Mouse (Mus musculus) heart, postnatal 0 days (tissue): ENCODE results near the gene Fgfr2. TPM values are rescaled to one million over a fixed set of nuclear protein-coding genes. Genes with fewer than 3 reads are reported as not detected.

Experiments used
- ATAC-seq: fragments of 200-750 bp; cut with Nextera tagmentation; 2 replicates; pipeline ENCODE4 v1.8.0; 2017; ENCODE audit warnings: low read depth, moderate number of reproducible peaks, moderate library complexity; ENCODE audit not compliant: insufficient read depth
- DNase-seq: peaks from one replicate; pipeline ENCODE4 v3.0.0-alpha.2; 2016; ENCODE audit warnings: low spot score
- H3K27ac ChIP-seq: fragments of 300-500 bp; sonication (generic); 2 replicates; pipeline ENCODE4 v1.5.1; 2014; ENCODE audit warnings: low read depth, mild to moderate bottlenecking
- H3K27me3 ChIP-seq: fragments of 300-500 bp; sonication (generic); 2 replicates; pipeline ENCODE4 v1.6.1; 2014; ENCODE audit warnings: low read length, mixed read lengths; ENCODE audit not compliant: control insufficient read depth, insufficient read depth
- H3K36me3 ChIP-seq: fragments of 300-500 bp; sonication (generic); replicated peaks from 2 replicates; pipeline ENCODE4 v1.6.1; 2014; ENCODE audit warnings: low read length, mixed read lengths; ENCODE audit not compliant: control insufficient read depth, insufficient read depth
- H3K4me1 ChIP-seq: fragments of 300-500 bp; sonication (generic); 2 replicates; pipeline ENCODE4 v1.6.1; 2014; ENCODE audit warnings: antibody characterized with exemption; ENCODE audit not compliant: control insufficient read depth, insufficient read depth
- H3K4me2 ChIP-seq: fragments of 300-500 bp; sonication (generic); 2 replicates; pipeline ENCODE4 v1.6.1; 2014; ENCODE audit warnings: low read depth, mild to moderate bottlenecking, low read length, moderate library complexity
- H3K4me3 ChIP-seq: fragments of 300-500 bp; sonication (generic); 2 replicates; pipeline ENCODE4 v1.5.1; 2014; ENCODE audit warnings: low read depth, low read length
- H3K9ac ChIP-seq: fragments of 300-500 bp; sonication (generic); replicated peaks from 2 replicates; pipeline ENCODE4 v1.6.1; 2014; ENCODE audit warnings: low read depth, low read length, mixed read lengths
- H3K9me3 ChIP-seq: fragments of 300-500 bp; sonication (generic); replicated peaks from 2 replicates; pipeline ENCODE4 v1.6.1; 2016; ENCODE audit warnings: low read length; ENCODE audit not compliant: control insufficient read depth
- CTCF ChIP-seq: IDR thresholded peaks from 2 replicates; pipeline ENCODE4 v1.5.1; 2016; ENCODE audit warnings: antibody characterized with exemption, control low read depth, low read depth
- EP300 ChIP-seq: IDR thresholded peaks from 2 replicates; pipeline ENCODE4 v1.6.1; 2016; ENCODE audit warnings: antibody characterized with exemption, low read depth
- WGBS: fragments of 180-500 bp; shearing (Covaris S2); extraction: QIAGEN DNeasy Blood & Tissue Kit; methylation state at CpG from one replicate; pipeline ENCODE4 v1.1.7; 2014; 5-methylcytosine and 5-hydroxymethylcytosine counted together
- polyA plus RNA-seq: library from polyadenylated mRNA; unstranded; fragments of >200 nt; fragmentation: Nextera tagmentation; extraction: Ambion mirVana; gene quantifications from 2 replicates; pipeline ENCODE4 v1.2.1, GENCODE M21; 2015
- total RNA-seq: library from RNA; depleted of rRNA; stranded (reverse); fragments of >200 nt; gene quantifications from 2 replicates; pipeline ENCODE4 v1.2.3, GENCODE M21; 2014; ENCODE audit warnings: low replicate concordance

Gene Fgfr2
- total and polyA plus RNA-seq, 2 experiments from 2014 or later = 3.8 to 11.5 TPM

DNA sequence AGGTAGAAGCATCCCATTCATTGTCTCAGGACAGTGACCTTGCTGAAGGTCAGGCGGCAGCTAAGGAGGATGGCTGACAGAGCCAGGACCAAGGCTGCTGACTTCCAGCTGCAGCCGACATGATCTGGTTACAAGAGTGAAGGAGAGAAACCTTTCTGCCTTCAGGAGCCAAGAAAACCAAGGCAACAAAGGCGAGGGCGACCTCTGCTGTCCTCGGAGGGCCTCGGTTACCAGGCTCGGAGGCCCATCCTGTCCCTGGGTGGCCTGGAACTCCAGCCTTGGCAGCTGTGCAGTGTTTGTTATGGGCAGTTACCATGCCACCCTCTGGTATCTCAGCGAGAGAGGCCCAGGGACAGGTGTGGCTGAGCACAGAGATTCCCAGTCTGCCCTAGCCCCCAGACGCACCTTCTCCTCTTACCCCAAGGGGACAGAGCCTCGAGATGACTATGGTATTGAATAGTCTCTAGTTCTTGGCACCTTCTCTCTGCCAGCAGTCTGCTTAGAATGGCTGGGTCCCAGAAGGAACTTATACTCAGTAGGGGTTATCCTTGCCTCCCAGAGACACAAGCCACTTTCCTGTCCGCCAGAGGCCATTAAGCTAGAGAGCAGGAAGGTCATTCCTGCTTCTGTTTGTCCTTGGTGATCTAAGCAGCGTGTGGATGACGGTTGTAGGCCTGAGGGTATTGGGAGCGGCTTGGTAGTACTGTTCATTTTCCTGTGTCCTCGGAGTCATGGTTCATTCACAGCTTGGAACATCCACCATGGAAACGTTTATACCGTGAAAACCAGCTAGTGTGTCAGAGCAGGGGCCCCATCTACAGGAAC lies 449.0 kb downstream of the Fgfr2 start:
- ATAC-seq = peak; percentile 94
- 34% methylated on average over 17 of the region's 17 CpGs for WGBS
- no peaks in the 10 kb centered on the region for H3K9me3 ChIP-seq

DNA sequence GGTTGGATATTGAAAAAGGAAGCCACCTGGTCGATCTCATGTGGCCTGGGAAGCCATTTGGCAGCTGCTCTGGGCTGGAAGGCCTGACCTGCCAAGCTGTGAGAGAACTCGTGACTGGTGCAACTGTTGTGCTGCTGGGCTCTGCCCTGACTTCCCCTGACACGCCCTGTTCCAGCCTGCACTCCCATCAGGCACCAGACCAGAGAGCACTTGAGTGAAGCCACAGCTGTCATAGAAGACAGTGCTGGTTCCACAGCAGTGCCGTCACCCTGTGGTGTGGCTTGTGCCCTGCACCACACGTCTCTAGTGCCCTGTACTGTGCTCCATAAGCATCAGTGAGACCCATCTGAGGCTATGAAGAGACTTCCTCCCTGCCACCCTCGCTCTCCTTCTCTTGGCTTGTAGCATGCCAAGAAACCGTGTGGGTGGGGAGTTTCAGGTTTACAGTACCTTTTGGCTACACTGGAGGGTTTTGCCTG lies 450.6 kb downstream of the Fgfr2 start:
- no peak overlapping the region for H3K9ac ChIP-seq
- 57% methylated on average over 7 of the region's 7 CpGs for WGBS
- H3K4me1 ChIP-seq = peaks cover 20% of the 10 kb centered on the region
- no peak for DNase-seq
- ATAC-seq = no peak
- no peaks in the 10 kb centered on the region for H3K36me3 ChIP-seq
- peak overlapping the region; percentile 53 for H3K27ac ChIP-seq
- H3K27me3 ChIP-seq = no peaks in the 10 kb centered on the region
- H3K4me3 ChIP-seq = no peak overlapping the region
- no peaks in the 10 kb centered on the region for H3K9me3 ChIP-seq
- H3K4me2 ChIP-seq = no peak overlapping the region
- TF ChIP-seq CTCF (no peak), EP300 (no peak)

More for the DNA sequence above, 449.0 kb downstream of the Fgfr2 start:
- peak; percentile 68 for TF ChIP-seq CTCF
- TF ChIP-seq EP300 = peak; percentile 57; the same call in 1 of the 2 replicates
- no peaks in the 10 kb centered on the region for H3K27me3 ChIP-seq
- peaks cover 20% of the 10 kb centered on the region for H3K4me1 ChIP-seq
- no peak overlapping the region for H3K9ac ChIP-seq
- H3K4me3 ChIP-seq = no peak overlapping the region
- no peaks in the 10 kb centered on the region for H3K36me3 ChIP-seq
- peak overlapping the region; percentile 87 for H3K27ac ChIP-seq
- DNase-seq = peak; percentile 90
- H3K4me2 ChIP-seq = no peak overlapping the region

DNA sequence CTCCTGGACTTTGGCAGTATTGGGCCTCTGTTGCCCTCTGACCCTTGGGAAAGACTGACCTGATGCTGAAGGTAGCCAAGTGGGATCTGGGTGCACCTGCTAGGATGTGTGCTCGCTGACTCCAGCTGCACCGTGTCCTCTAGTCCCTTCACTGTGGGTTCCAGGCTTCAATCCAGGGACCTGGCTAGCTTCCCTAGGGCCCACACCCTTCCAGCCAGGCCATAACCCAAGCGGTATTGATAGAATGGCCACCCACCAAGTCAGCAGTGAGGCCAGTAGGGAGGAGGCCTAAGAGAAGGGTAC lies 452.3 kb downstream of the Fgfr2 start:
- peaks cover 20% of the 10 kb centered on the region for H3K4me1 ChIP-seq
- no peak for DNase-seq
- no peaks in the 10 kb centered on the region for H3K36me3 ChIP-seq
- TF ChIP-seq CTCF (no peak), EP300 (no peak)
- no peak for ATAC-seq
- peak overlapping the region; percentile 80 for H3K27ac ChIP-seq
- H3K9me3 ChIP-seq = no peaks in the 10 kb centered on the region
- no peak overlapping the region for H3K4me3 ChIP-seq
- 62% methylated on average over 3 of the region's 3 CpGs for WGBS
- H3K9ac ChIP-seq = no peak overlapping the region
- H3K27me3 ChIP-seq = no peaks in the 10 kb centered on the region
- H3K4me2 ChIP-seq = no peak overlapping the region

DNA sequence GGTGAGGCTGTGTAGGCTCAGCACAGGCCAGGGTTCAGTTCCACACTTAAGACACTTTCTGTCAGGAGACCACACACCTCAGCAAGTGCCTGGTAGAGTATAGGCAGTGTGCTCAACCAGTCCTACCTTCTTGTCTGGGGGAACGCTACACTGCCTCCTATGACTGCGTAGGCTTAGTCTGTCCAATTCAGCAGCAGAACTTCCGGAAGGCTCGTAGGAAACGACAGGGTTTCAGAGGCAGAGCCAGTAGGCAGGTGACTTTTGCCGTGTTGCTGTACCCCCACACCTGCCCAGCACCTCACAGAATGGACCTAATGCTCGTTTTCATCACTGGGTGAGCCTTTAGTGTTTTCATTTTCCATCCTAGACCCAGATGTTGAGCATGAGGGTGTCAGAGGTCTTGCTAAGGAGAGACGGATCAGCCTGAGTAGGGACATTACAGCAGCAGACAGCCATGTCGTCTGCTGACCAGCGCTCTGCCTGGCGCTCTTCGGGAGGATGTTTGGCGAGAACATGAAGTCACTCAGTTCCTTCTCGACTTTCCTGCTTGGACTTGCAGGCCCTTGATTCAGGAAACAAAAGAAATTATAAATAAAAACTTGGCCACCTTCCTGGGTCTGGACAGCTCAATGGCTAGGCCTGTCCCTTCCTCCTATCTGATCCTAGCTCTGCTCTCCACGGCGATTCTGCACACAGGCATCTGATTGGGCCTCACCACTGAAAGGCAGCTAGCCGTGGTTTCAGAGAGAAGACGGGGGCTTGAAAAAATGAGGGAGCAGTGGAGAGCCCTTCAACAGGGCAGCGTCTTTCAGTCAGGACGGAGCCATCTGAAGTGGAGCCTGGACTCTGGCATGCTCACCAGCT lies 452.9 kb downstream of the Fgfr2 start:
- WGBS = 62% methylated on average over 20 of the region's 20 CpGs
- no peaks in the 10 kb centered on the region for H3K36me3 ChIP-seq
- no peaks in the 10 kb centered on the region for H3K27me3 ChIP-seq
- H3K4me1 ChIP-seq = peaks cover 20% of the 10 kb centered on the region
- no peak for DNase-seq
- no peak overlapping the region for H3K4me2 ChIP-seq
- TF ChIP-seq CTCF (no peak), EP300 (no peak)
- ATAC-seq = peak; percentile 10; the same call in 1 of the 2 replicates
- H3K27ac ChIP-seq = peak overlapping the region; percentile 80
- no peaks in the 10 kb centered on the region for H3K9me3 ChIP-seq
- H3K4me3 ChIP-seq = no peak overlapping the region
- H3K9ac ChIP-seq = no peak overlapping the region

DNA sequence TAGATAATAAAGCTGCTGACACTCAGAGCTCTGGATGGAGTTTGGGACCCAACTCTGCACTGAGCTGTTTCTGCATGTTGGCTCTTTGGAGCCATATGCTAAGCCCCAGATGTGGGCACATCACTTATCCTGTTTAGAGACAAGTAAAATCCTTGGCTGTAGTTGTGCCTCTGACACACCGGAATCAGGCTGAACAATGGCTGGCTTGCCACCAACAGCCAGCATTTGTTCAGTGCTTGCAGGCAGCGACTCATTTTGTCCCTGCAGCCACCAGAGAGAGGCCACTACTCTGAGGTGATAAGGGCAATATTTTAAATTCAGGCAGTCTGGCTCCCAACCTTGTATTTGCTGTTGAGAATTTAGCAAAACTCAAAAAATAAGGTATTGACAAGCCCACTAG lies 454.5 kb downstream of the Fgfr2 start:
- Histone ChIP-seq H3K9ac (no peak overlapping the region), H3K27ac (peak overlapping the region; percentile 80), H3K27me3 (no peaks in the 10 kb centered on the region), H3K4me1 (peaks cover 13% of the 10 kb centered on the region; the same call in 1 of the 2 replicates), H3K36me3 (no peaks in the 10 kb centered on the region), H3K4me3 (no peak overlapping the region), H3K9me3 (no peaks in the 10 kb centered on the region), H3K4me2 (no peak overlapping the region)
- 22% methylated on average over 2 of the region's 2 CpGs for WGBS
- TF ChIP-seq EP300 = no peak
- no peak for TF ChIP-seq CTCF
- ATAC-seq = no peak
- no peak for DNase-seq
